Mouse (Mus musculus) lung, embryonic 14.5 days (tissue): ENCODE measurements around the gene Rps21. TPM values are rescaled to one million over a fixed set of nuclear protein-coding genes. Genes with fewer than 3 reads are reported as not detected.

Source experiments
- ATAC-seq: fragments of 200-750 bp; cut with Nextera tagmentation; 2 replicates; pipeline ENCODE4 v1.8.0; 2017; ENCODE audit warnings: mild to moderate bottlenecking, moderate TSS enrichment, moderate library complexity; ENCODE audit not compliant: insufficient read depth
- DNase-seq: peaks from one replicate; pipeline ENCODE4 v3.0.0-alpha.2; 2015
- H3K27ac ChIP-seq: fragments of 300-500 bp; sonication (generic); 2 replicates; pipeline ENCODE4 v1.5.1; 2014; ENCODE audit warnings: low read depth, mild to moderate bottlenecking, moderate library complexity
- H3K27me3 ChIP-seq: fragments of 300-500 bp; sonication (generic); 2 replicates; pipeline ENCODE4 v1.6.1; 2014; ENCODE audit warnings: low read length, control low read depth; ENCODE audit not compliant: insufficient read depth
- H3K36me3 ChIP-seq: fragments of 300-500 bp; sonication (generic); 2 replicates; pipeline ENCODE4 v1.6.1; 2014; ENCODE audit warnings: control low read depth; ENCODE audit not compliant: insufficient read depth
- H3K4me1 ChIP-seq: fragments of 300-500 bp; sonication (generic); 2 replicates; pipeline ENCODE4 v1.6.1; 2014; ENCODE audit warnings: antibody characterized with exemption, control low read depth; ENCODE audit not compliant: insufficient read depth
- H3K4me2 ChIP-seq: fragments of 300-500 bp; sonication (generic); 2 replicates; pipeline ENCODE4 v1.6.1; 2014; ENCODE audit warnings: mild to moderate bottlenecking
- H3K4me3 ChIP-seq: fragments of 300-500 bp; sonication (generic); 2 replicates; pipeline ENCODE4 v1.5.1; 2014; ENCODE audit warnings: low read depth, low read length
- H3K9ac ChIP-seq: fragments of 300-500 bp; sonication (generic); 2 replicates; pipeline ENCODE4 v1.6.1; 2014
- H3K9me3 ChIP-seq: fragments of 300-500 bp; sonication (generic); 2 replicates; pipeline ENCODE4 v1.6.1; 2016; ENCODE audit warnings: low read depth, low read length, control low read depth
- CTCF ChIP-seq: IDR thresholded peaks from 2 replicates; pipeline ENCODE4 v1.5.1; 2016; ENCODE audit warnings: antibody characterized with exemption, low read depth
- WGBS: fragments of 180-500 bp; shearing (Covaris S2); extraction: QIAGEN DNeasy Blood & Tissue Kit; methylation state at CpG from one replicate; pipeline ENCODE4 v1.1.7; 2014; 5-methylcytosine and 5-hydroxymethylcytosine counted together
- polyA plus RNA-seq: library from polyadenylated mRNA; unstranded; fragments of >200 nt; fragmentation: Nextera tagmentation; extraction: Ambion mirVana; gene quantifications from 2 replicates; pipeline ENCODE4 v1.2.1, GENCODE M21; 2014

Gene Rps21
- polyA plus RNA-seq, 1 experiment from 2014 or later: 630 TPM

DNA sequence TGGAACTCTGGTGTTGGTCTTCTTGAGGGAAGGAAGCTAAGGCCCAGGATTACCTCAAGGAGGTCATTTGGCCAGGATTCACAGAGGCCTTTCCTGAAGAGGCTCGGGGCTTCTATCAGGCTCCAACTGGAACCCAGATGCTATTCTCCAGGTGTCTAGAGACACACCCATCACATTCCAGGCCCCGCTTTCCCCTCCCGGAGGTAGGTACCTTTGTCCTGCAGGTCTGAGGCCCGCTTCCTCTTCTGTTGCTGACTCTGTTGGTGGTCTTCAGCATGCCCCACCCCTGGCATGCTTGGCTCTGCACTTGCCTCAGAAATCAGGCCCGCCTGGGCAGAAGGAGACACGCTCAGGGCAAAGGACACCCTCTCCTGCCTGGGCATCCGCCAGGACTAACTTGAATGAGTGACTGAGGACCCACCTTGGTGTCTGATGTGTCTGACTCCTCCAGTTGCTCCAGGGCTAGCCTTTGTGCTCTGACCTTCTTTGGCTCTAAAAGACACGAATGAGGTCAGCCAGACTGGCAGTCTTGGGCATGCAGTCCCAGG is 20.7 kb downstream of the Rps21 start:
- ATAC-seq (no peak), DNase-seq (no peak)
- Histone ChIP-seq H3K27ac (peak overlapping the region; percentile 78), H3K36me3 (no peaks in the 10 kb centered on the region), H3K9ac (no peak overlapping the region), H3K4me3 (no peak overlapping the region), H3K4me1 (peaks cover 22% of the 10 kb centered on the region), H3K4me2 (no peak overlapping the region), H3K9me3 (no peaks in the 10 kb centered on the region), H3K27me3 (no peaks in the 10 kb centered on the region)
- 57% methylated on average over 8 of the region's 8 CpGs for WGBS
- TF ChIP-seq CTCF: no peak

DNA sequence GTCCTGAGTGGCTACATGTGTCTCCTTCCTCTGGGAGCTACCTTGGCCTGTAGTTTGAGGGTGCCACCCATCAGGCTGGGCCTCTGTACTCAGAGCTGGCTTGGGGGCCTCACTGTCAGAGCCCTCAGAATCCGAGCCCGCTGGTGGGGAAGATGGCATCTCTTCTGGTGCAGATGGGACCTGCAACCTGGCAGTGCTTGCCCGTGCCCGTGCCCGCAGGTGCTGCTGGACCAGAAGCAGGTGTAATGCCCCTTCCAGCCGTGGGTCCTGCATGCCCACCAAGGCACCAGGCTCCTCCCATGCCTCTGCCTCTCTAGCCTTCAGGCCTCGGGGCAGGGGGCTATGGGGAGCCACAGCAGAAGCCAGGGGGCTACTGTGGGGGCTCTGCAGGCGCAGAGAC is 22.1 kb downstream of the Rps21 start:
- ATAC-seq: no peak
- no peak overlapping the region for H3K4me3 ChIP-seq
- no peak for DNase-seq
- no peak overlapping the region for H3K9ac ChIP-seq
- H3K27me3 ChIP-seq: no peaks in the 10 kb centered on the region
- no peaks in the 10 kb centered on the region for H3K9me3 ChIP-seq
- no peak for TF ChIP-seq CTCF
- WGBS: 80% methylated on average over 8 of the region's 8 CpGs
- no peak overlapping the region for H3K27ac ChIP-seq
- H3K4me2 ChIP-seq: no peak overlapping the region
- H3K4me1 ChIP-seq: peaks cover 20% of the 10 kb centered on the region
- H3K36me3 ChIP-seq: no peaks in the 10 kb centered on the region

GRCm38 (mm10) chr2:180288966-180289365 is 31.8 kb downstream of the Rps21 start:
- no peak for TF ChIP-seq CTCF
- Histone ChIP-seq H3K27ac (peak overlapping the region; percentile 73), H3K4me2 (peak overlapping the region; percentile 43), H3K27me3 (no peaks in the 10 kb centered on the region), H3K4me3 (peak overlapping the region; percentile 7; the same call in 1 of the 2 replicates), H3K9me3 (no peaks in the 10 kb centered on the region), H3K4me1 (peaks cover 26% of the 10 kb centered on the region), H3K36me3 (no peaks in the 10 kb centered on the region), H3K9ac (no peak overlapping the region)
- ATAC-seq: no peak; the same call in 1 of the 2 replicates
- 42% methylated on average over 11 of the region's 11 CpGs for WGBS
- no peak for DNase-seq

DNA sequence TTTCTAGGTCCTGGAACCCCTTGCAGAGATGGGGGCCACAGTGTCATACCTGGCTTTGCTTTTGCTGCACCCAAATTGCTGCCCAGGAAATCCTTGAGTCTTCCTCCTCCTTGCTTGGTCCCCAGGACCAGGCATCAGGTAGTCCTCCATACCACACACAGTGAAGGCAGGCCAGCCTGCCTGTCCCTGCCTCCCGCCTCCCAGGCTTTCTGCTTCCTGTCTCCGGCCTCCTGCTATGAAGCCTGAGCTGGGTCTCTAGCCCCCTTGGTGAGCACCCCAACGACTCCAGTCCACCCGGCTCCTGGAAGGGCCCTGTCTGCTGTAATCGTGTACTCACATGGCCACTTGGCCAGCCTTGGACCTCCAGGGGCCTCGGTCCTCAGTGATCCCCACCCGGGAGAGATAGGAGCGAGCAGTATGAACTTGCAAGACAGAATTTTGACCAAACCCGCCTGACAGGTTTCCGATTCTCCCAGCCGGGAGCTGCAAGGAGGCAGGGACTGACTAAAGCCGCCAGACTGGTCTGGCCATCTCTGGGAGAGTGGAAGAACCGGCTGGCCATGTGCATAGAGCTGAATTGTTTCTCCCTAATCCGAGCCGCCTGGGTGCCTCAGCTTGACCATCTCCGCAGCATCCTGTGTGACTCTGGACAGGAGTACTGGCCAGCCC is 32.4 kb downstream of the Rps21 start, which contains the start of gene Rbbp8nl:
Gene Rbbp8nl, minus strand, starts transcription at position 440 of the 669 bp plus-strand sequence.
- DNase-seq (peak; percentile 88), ATAC-seq (peak; percentile 60)
- Histone ChIP-seq H3K4me3 (peak within 1 kb of the TSS; percentile 7; the same call in 1 of the 2 replicates), H3K4me2 (peak within 1 kb of the TSS; percentile 43), H3K9me3 (no peaks in the 10 kb centered on the region), H3K4me1 (peaks cover 26% of the 10 kb centered on the region), H3K9ac (no peak within 1 kb of the TSS), H3K27me3 (no peaks in the 10 kb centered on the region), H3K27ac (peak within 1 kb of the TSS; percentile 73), H3K36me3 (no peaks in the 10 kb centered on the region)
- no peak for TF ChIP-seq CTCF
- WGBS: 40% methylated on average over 16 of the region's 16 CpGs

DNA sequence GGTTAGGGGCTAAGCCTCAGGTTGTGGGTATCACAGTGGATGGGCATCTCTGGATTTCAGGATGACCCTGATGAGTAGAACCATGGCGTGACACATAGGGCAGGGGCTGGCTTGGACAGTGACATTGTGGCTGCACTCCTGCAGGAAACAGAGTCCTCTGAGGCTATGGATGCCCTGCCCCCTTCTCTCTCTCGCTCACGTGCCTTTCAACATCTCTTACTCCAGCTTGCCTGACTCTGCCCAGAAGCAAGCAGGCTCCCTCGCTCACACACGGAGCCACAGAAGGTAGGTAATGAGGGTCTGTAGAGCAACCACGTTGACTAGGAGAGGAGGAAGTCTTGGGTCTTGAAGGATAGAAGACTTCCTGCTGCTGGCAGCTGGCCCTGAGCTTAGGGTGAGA is 33.3 kb downstream of the Rps21 start:
- Histone ChIP-seq H3K4me2 (0 out of 2 replicates have a peak overlapping the region, but pooled peaks have one; percentile 33), H3K27ac (peak overlapping the region; percentile 72; the same call in 1 of the 2 replicates), H3K36me3 (no peaks in the 10 kb centered on the region), H3K9ac (no peak overlapping the region), H3K4me3 (no peak overlapping the region), H3K27me3 (no peaks in the 10 kb centered on the region), H3K4me1 (peaks cover 26% of the 10 kb centered on the region), H3K9me3 (no peaks in the 10 kb centered on the region)
- DNase-seq: no peak
- WGBS: 49% methylated on average over 6 of the region's 6 CpGs
- ATAC-seq: no peak
- TF ChIP-seq CTCF: no peak

DNA sequence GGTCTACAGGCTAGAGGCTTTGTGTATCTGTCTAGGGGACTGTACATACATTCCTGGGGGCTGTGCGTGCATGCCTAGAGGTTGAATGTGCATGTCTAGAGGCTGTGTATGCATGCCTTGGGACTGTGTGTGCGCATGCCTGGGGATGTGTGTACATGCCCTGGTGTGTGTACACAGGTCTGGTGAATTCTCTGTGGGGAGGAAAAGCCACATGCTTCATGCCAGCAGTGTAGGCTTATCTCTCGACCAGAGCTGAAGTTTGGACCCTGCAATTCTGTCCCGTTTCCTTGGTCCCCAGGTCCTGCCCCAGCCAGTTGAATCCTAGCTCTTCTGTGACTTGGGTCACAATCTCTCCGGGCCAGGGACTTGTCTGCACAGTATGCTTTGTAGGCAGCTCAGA is 34.4 kb downstream of the Rps21 start:
- WGBS: 56% methylated on average over 5 of the region's 5 CpGs
- H3K27ac ChIP-seq: peak overlapping the region; percentile 19; the same call in 1 of the 2 replicates

GRCm38 (mm10) chr2:180292026-180292425 is 34.8 kb downstream of the Rps21 start:
- Histone ChIP-seq H3K9me3 (no peaks in the 10 kb centered on the region), H3K4me3 (no peak overlapping the region), H3K9ac (no peak overlapping the region), H3K36me3 (no peaks in the 10 kb centered on the region), H3K27ac (peak overlapping the region; percentile 24; the same call in 1 of the 2 replicates), H3K27me3 (no peaks in the 10 kb centered on the region), H3K4me2 (no peak overlapping the region), H3K4me1 (peaks cover 26% of the 10 kb centered on the region)
- 35% methylated on average over 4 of the region's 4 CpGs for WGBS
- ATAC-seq (no peak), DNase-seq (peak; percentile 69)
- TF ChIP-seq CTCF: no peak

More for the DNA sequence above, 34.4 kb downstream of the Rps21 start:
- no peaks in the 10 kb centered on the region for H3K27me3 ChIP-seq
- ATAC-seq (peak; percentile 18; the same call in 1 of the 2 replicates), DNase-seq (no peak)
- H3K4me2 ChIP-seq: no peak overlapping the region
- peaks cover 26% of the 10 kb centered on the region for H3K4me1 ChIP-seq
- TF ChIP-seq CTCF: no peak
- no peak overlapping the region for H3K4me3 ChIP-seq
- no peak overlapping the region for H3K9ac ChIP-seq
- H3K36me3 ChIP-seq: no peaks in the 10 kb centered on the region
- H3K9me3 ChIP-seq: no peaks in the 10 kb centered on the region
